Mouse (Mus musculus): Measurements from ENCODE around the gene Pir.

GRCm38 (mm10) chrX:164256527-164256926 is 12.6 kb upstream of the Pir start:
- TF ChIP-seq CTCF (conservative IDR thresholded peaks at IDR 0.05; ENCODE audit: low read length), result no peak
- no peak for TF ChIP-seq NANOG (IDR thresholded peaks at IDR 0.05; ENCODE audit: borderline replicate concordance, low read length)
